Mouse (Mus musculus) heart, embryonic 11.5 days (tissue): ENCODE results near the gene Rps2. TPM values are rescaled to one million over a fixed set of nuclear protein-coding genes. Genes with fewer than 3 reads are reported as not detected.

Experiments used
- ATAC-seq: fragments of 200-750 bp; cut with Nextera tagmentation; replicated peaks from 2 replicates; pipeline ENCODE4 v1.8.0; 2017; ENCODE audit warnings: moderate library complexity; ENCODE audit not compliant: insufficient number of reproducible peaks, low FRiP score, low TSS enrichment
- H3K27ac ChIP-seq: fragments of 300-500 bp; sonication (generic); 2 replicates; pipeline ENCODE4 v1.5.1; 2014; ENCODE audit warnings: mild to moderate bottlenecking, low read depth, low read length
- H3K27me3 ChIP-seq: fragments of 300-500 bp; sonication (generic); 2 replicates; pipeline ENCODE4 v1.6.1; 2014; ENCODE audit warnings: mild to moderate bottlenecking, low read length, mixed read lengths; ENCODE audit not compliant: control insufficient read depth, insufficient read depth
- H3K36me3 ChIP-seq: fragments of 300-500 bp; sonication (generic); 2 replicates; pipeline ENCODE4 v1.6.1; 2014; ENCODE audit warnings: mild to moderate bottlenecking, low read length, moderate library complexity, mixed read lengths; ENCODE audit not compliant: control insufficient read depth, insufficient read depth
- H3K4me1 ChIP-seq: fragments of 300-500 bp; sonication (generic); 2 replicates; pipeline ENCODE4 v1.6.1; 2014; ENCODE audit warnings: low read length; ENCODE audit not compliant: control insufficient read depth, insufficient read depth
- H3K4me2 ChIP-seq: fragments of 300-500 bp; sonication (generic); 2 replicates; pipeline ENCODE4 v1.6.1; 2014; ENCODE audit warnings: mild to moderate bottlenecking, moderate library complexity
- H3K4me3 ChIP-seq: fragments of 300-500 bp; sonication (generic); 2 replicates; pipeline ENCODE4 v1.5.1; 2014; ENCODE audit warnings: low read depth, low read length
- H3K9ac ChIP-seq: fragments of 300-500 bp; sonication (generic); 2 replicates; pipeline ENCODE4 v1.6.1; 2014; ENCODE audit warnings: mild to moderate bottlenecking, low read depth, low read length, moderate library complexity
- H3K9me3 ChIP-seq: fragments of 300-500 bp; sonication (generic); replicated peaks from 2 replicates; pipeline ENCODE4 v1.6.1; 2016; ENCODE audit warnings: low read length; ENCODE audit not compliant: control insufficient read depth
- WGBS: fragments of 180-500 bp; shearing (Covaris S2); extraction: QIAGEN DNeasy Blood & Tissue Kit; methylation state at CpG from one replicate; pipeline ENCODE4 v1.1.7; 2014; ENCODE audit not compliant: insufficient replicate concordance; 5-methylcytosine and 5-hydroxymethylcytosine counted together
- polyA plus RNA-seq: library from polyadenylated mRNA; unstranded; fragments of >200 nt; fragmentation: Nextera tagmentation; extraction: Ambion mirVana; gene quantifications from 2 replicates; pipeline ENCODE4 v1.2.1, GENCODE M21; 2014

Rps2 gene
- polyA plus RNA-seq, 1 experiment from 2014 or later, result 1,195 TPM

- no peak overlapping the region for H3K4me3 ChIP-seq
- peaks cover 10% of the 10 kb centered on the region for H3K4me1 ChIP-seq
- no peaks in the 10 kb centered on the region for H3K9me3 ChIP-seq
- H3K27me3 ChIP-seq, result no peaks in the 10 kb centered on the region
- no peak overlapping the region for H3K27ac ChIP-seq
- peaks cover 30% of the 10 kb centered on the region for H3K36me3 ChIP-seq
- ATAC-seq, result no peak
- H3K9ac ChIP-seq, result no peak overlapping the region
- 96% methylated on average over 5 of the region's 5 CpGs for WGBS
- H3K4me2 ChIP-seq, result no peak overlapping the region
Measured at GRCm38 (mm10) chr17:24676877-24677276, 41.0 kb upstream of the Rps2 start.

- Histone ChIP-seq H3K4me1 (peaks cover 4% of the 10 kb centered on the region; the same call in 1 of the 2 replicates), H3K4me3 (no peak overlapping the region), H3K27ac (no peak overlapping the region), H3K9ac (no peak overlapping the region), H3K36me3 (peaks cover 30% of the 10 kb centered on the region), H3K9me3 (no peaks in the 10 kb centered on the region), H3K4me2 (no peak overlapping the region), H3K27me3 (no peaks in the 10 kb centered on the region)
- no peak for ATAC-seq
- WGBS, result 88% methylated on average over 24 of the region's 24 CpGs
Measured at GRCm38 (mm10) chr17:24677500-24678080, 40.3 kb upstream of the Rps2 start.

GRCm38 (mm10) chr17:24686514-24686913, 31.4 kb upstream of the Rps2 start:
- H3K27ac ChIP-seq, result no peak overlapping the region
- peak overlapping the region; percentile 38 for H3K4me2 ChIP-seq
- H3K27me3 ChIP-seq, result peaks cover 45% of the 10 kb centered on the region
- H3K9ac ChIP-seq, result no peak overlapping the region
- peaks cover 8% of the 10 kb centered on the region for H3K4me1 ChIP-seq
- 15% methylated on average over 16 of the region's 16 CpGs for WGBS
- H3K9me3 ChIP-seq, result no peaks in the 10 kb centered on the region
- no peak for ATAC-seq
- no peaks in the 10 kb centered on the region for H3K36me3 ChIP-seq
- peak overlapping the region; percentile 16; the same call in 1 of the 2 replicates for H3K4me3 ChIP-seq

- peaks cover 45% of the 10 kb centered on the region for H3K27me3 ChIP-seq
Measured at GRCm38 (mm10) chr17:24687146-24687595, 30.7 kb upstream of the Rps2 start.

GRCm38 (mm10) chr17:24687599-24687998, 30.3 kb upstream of the Rps2 start:
- H3K4me1 ChIP-seq, result peaks cover 8% of the 10 kb centered on the region
- ATAC-seq, result no peak
- H3K9ac ChIP-seq, result peak overlapping the region; percentile 46; the same call in 1 of the 2 replicates
- H3K9me3 ChIP-seq, result no peaks in the 10 kb centered on the region
- no peak overlapping the region for H3K27ac ChIP-seq
- 16% methylated on average over 23 of the region's 23 CpGs for WGBS
- peak overlapping the region; percentile 71 for H3K4me2 ChIP-seq
- peak overlapping the region; percentile 37 for H3K4me3 ChIP-seq
- H3K27me3 ChIP-seq, result peaks cover 45% of the 10 kb centered on the region
- H3K36me3 ChIP-seq, result 0 out of 2 replicates have a peak, but pooled peaks cover under 1% of the 10 kb centered on the region

More at GRCm38 (mm10) chr17:24687146-24687595, 30.7 kb upstream of the Rps2 start:
- Histone ChIP-seq H3K9ac (peak overlapping the region; percentile 46; the same call in 1 of the 2 replicates), H3K27ac (no peak overlapping the region), H3K4me2 (peak overlapping the region; percentile 71), H3K36me3 (no peaks in the 10 kb centered on the region), H3K4me3 (peak overlapping the region; percentile 37), H3K9me3 (no peaks in the 10 kb centered on the region), H3K4me1 (peaks cover 8% of the 10 kb centered on the region)
- ATAC-seq, result peak; percentile 74
- WGBS, result 2% methylated on average over 25 of the region's 25 CpGs

GRCm38 (mm10) chr17:24689251-24690081, 28.4 kb upstream of the Rps2 start, which contains the start of gene Syngr3:
Gene Syngr3 (minus strand): TSS chr17:24689955.
- ATAC-seq, result no peak
- under 1% methylated on average over 55 of the region's 55 CpGs for WGBS
- H3K4me2 ChIP-seq, result peak within 1 kb of the TSS; percentile 91
- peak within 1 kb of the TSS; percentile 64 for H3K4me3 ChIP-seq
- peaks cover 45% of the 10 kb centered on the region for H3K27me3 ChIP-seq
- no peaks in the 10 kb centered on the region for H3K9me3 ChIP-seq
- 0 out of 2 replicates have a peak, but pooled peaks cover 5% of the 10 kb centered on the region for H3K36me3 ChIP-seq
- no peak within 1 kb of the TSS for H3K27ac ChIP-seq
- H3K4me1 ChIP-seq, result peaks cover 8% of the 10 kb centered on the region
- H3K9ac ChIP-seq, result peak within 1 kb of the TSS; percentile 47

- no peak for ATAC-seq
- Histone ChIP-seq H3K27ac (no peak overlapping the region), H3K9me3 (no peaks in the 10 kb centered on the region), H3K4me3 (no peak overlapping the region), H3K4me1 (peaks cover 11% of the 10 kb centered on the region), H3K27me3 (peaks cover 38% of the 10 kb centered on the region), H3K9ac (no peak overlapping the region), H3K36me3 (0 out of 2 replicates have a peak, but pooled peaks cover 5% of the 10 kb centered on the region), H3K4me2 (no peak overlapping the region)
- 83% methylated on average over 5 of the region's 5 CpGs for WGBS
Measured at GRCm38 (mm10) chr17:24692385-24692784, 25.5 kb upstream of the Rps2 start.

- Histone ChIP-seq H3K9ac (peak overlapping the region; percentile 90), H3K4me3 (peak overlapping the region; percentile 90), H3K4me1 (peaks cover 14% of the 10 kb centered on the region), H3K9me3 (no peaks in the 10 kb centered on the region), H3K4me2 (peak overlapping the region; percentile 89), H3K36me3 (peaks cover 10% of the 10 kb centered on the region), H3K27me3 (peaks cover 9% of the 10 kb centered on the region), H3K27ac (peak overlapping the region; percentile 78)
- 8% methylated on average over 45 of the region's 51 CpGs for WGBS
- peak; percentile 33; the same call in 1 of the 2 replicates for ATAC-seq
Measured at GRCm38 (mm10) chr17:24695326-24696010, 22.4 kb upstream of the Rps2 start.
